Mouse (Mus musculus): ENCODE measurements around the gene Rab31.

Rab31 gene

GRCm38 (mm10) chr17:65666388-65667161 is 106.0 kb downstream of the Rab31 start:
- DNase-seq (ENCODE audit: low spot score in 2 of 2) = no peak

- DNase-seq (ENCODE audit: low spot score in 2 of 2) = no peak
Observed at GRCm38 (mm10) chr17:65665786-65666387, 106.7 kb downstream of the Rab31 start.

GRCm38 (mm10) chr17:65663329-65664078 is 109.0 kb downstream of the Rab31 start:
- DNase-seq (ENCODE audit: low spot score in 2 of 2) = no peak

GRCm38 (mm10) chr17:65662662-65663061 is 109.9 kb downstream of the Rab31 start:
- DNase-seq (ENCODE audit: low spot score in 2 of 2) = no peak

GRCm38 (mm10) chr17:65658416-65658815 is 114.1 kb downstream of the Rab31 start:
- DNase-seq (ENCODE audit: low spot score in 2 of 2) = no peak

GRCm38 (mm10) chr17:65657958-65658357 is 114.6 kb downstream of the Rab31 start:
- DNase-seq (ENCODE audit: low spot score in 2 of 2) = no peak

- DNase-seq (ENCODE audit: low spot score in 2 of 2) = no peak
Observed at GRCm38 (mm10) chr17:65656731-65657130, 115.8 kb downstream of the Rab31 start.

- no peak for DNase-seq (ENCODE audit: low spot score in 2 of 2)
Observed at GRCm38 (mm10) chr17:65656076-65656475, 116.5 kb downstream of the Rab31 start.

GRCm38 (mm10) chr17:65655608-65656007 is 116.9 kb downstream of the Rab31 start:
- no peak for DNase-seq (ENCODE audit: low spot score in 2 of 2)

GRCm38 (mm10) chr17:65650598-65650997 is 122.0 kb downstream of the Rab31 start:
- DNase-seq (ENCODE audit: low spot score in 2 of 2) = no peak

GRCm38 (mm10) chr17:65649175-65649493 is 123.4 kb downstream of the Rab31 start:
- no peak for DNase-seq (ENCODE audit: low spot score in 2 of 2)

- no peak for DNase-seq (ENCODE audit: low spot score in 2 of 2)
Observed at GRCm38 (mm10) chr17:65648371-65649174, 124.0 kb downstream of the Rab31 start.

GRCm38 (mm10) chr17:65647961-65648360 is 124.6 kb downstream of the Rab31 start:
- DNase-seq (ENCODE audit: low spot score in 2 of 2) = no peak

- no peak for DNase-seq (ENCODE audit: low spot score in 2 of 2)
Observed at GRCm38 (mm10) chr17:65647226-65647625, 125.3 kb downstream of the Rab31 start.

GRCm38 (mm10) chr17:65643579-65643978 is 129.0 kb downstream of the Rab31 start:
- no peak for DNase-seq (ENCODE audit: low spot score in 2 of 2)

GRCm38 (mm10) chr17:65643051-65643521 is 129.5 kb downstream of the Rab31 start:
- DNase-seq (ENCODE audit: low spot score in 2 of 2) = peak; percentile 72 to 79

- no peak for DNase-seq (ENCODE audit: low spot score in 2 of 2)
Observed at GRCm38 (mm10) chr17:65642578-65642991, 130.0 kb downstream of the Rab31 start.

- no peak for DNase-seq (ENCODE audit: low spot score in 2 of 2)
Observed at GRCm38 (mm10) chr17:65641734-65642218, 130.8 kb downstream of the Rab31 start, which contains the start of gene Txndc2. Txndc2 (minus strand) TSS chr17:65642168.

- DNase-seq (ENCODE audit: low spot score in 2 of 2) = no peak
Observed at GRCm38 (mm10) chr17:65639144-65639543, 133.4 kb downstream of the Rab31 start.

- DNase-seq (ENCODE audit: low spot score in 2 of 2) = no peak
Observed at GRCm38 (mm10) chr17:65635715-65636360, 136.7 kb downstream of the Rab31 start.

- DNase-seq (ENCODE audit: low spot score in 2 of 2) = no peak
Observed at GRCm38 (mm10) chr17:65629943-65630342, 142.6 kb downstream of the Rab31 start.

Measured in left cerebral cortex, adult 9 months (tissue).